Mouse (Mus musculus): ENCODE data around the gene Paqr7. TPM values are rescaled to one million over a fixed set of nuclear protein-coding genes. Genes with fewer than 3 reads are reported as not detected.
A peak's percentile ranks its signal among the peaks of the same experiment; 100 is the strongest.

Gene Paqr7
- polyA plus RNA-seq, 1 experiment from 2014 or later = 4.1 TPM

DNA sequence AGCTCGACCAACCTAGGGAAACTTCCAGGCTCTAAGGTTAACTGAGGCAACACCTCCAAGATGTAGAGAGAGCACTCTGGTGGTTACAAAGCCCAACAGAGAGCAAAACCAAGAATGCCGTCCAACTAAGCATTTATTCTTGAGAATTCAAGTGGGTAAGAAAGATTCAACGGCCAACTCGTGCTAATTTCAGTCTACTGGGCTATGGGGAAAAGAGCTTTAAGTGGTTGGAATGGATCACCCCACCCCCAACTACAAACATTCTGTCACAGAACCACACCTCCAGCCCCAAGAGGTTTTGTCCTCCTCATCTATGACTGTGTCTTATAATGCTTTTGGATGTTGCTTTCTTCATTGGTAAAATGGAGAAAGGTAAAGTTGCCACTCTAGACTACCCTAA lies 36.4 kb downstream of the Paqr7 start:
- no peak overlapping the region; the same call in 1 of the 2 replicates for H3K4me2 ChIP-seq (replicated peaks)
- H3K36me3 ChIP-seq = peaks cover 40% of the 10 kb centered on the region
- no peak overlapping the region for H3K9ac ChIP-seq
- no peaks in the 10 kb centered on the region for H3K9me3 ChIP-seq
- no peak overlapping the region for H3K4me3 ChIP-seq
- peaks cover 30% of the 10 kb centered on the region for H3K4me1 ChIP-seq
- no peak overlapping the region for H3K27ac ChIP-seq
- no peak for ATAC-seq (ENCODE audit: low FRiP score, low read depth)
- no peaks in the 10 kb centered on the region for H3K27me3 ChIP-seq
- 85% methylated on average over 4 of the region's 4 CpGs for WGBS

DNA sequence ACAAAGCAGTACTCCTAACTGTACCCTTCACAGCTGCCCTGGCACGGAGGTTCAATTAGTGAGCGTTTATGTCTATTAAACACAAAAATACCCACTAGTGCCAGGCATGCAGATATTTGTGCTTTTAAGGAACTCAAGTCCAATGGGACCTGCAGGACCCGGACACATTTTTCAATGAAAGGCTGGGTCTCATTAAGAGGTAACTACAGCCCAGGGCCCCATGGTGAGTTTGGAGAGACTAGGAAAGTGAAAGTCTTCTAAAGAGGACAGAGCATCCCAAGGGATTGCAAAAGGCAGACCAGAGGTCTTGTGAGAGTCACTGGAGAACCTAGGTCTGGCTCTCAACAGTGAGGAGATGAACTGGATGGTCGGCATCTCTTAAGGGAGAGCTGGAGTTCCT lies 36.9 kb downstream of the Paqr7 start:
- peak overlapping the region; percentile 93 for H3K9ac ChIP-seq
- H3K4me3 ChIP-seq = peak overlapping the region; percentile 96

DNA sequence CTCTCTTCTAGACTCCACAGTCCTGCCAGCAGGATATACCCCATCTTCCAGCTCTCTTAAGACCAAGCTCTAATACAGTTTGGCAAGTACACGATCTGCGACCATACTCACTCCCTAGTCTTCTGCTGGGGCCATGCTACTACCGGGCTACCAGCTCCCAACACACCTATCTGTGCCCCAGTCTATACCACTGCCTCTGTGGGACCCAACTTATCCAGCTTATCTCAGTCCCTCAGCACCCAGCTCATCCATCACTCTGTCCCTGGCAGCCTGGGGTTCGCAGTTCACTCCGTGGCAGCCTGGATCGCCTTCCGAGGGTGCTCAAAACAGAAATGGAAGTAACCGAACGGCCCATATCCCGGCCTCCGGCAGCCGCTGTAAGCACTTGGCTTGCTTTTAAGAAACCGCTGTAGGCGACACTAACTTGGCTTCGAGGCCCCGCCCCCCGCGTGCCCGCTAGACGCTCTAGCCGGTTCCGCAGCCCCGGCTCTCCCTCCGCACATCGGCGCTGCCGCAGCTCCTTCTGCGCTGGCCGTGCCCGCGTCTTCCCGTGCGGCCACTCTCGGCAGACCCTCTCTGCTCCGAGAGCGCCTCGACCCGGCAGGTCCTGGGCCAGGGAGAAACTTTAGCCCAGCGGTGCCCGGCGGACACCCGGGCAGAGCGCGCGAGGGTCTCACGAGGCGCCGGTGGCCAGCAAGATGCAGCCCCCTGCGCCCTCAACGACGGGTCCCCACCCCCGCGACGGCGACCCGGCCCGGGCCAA lies 37.8 kb downstream of the Paqr7 start:
- Histone ChIP-seq H3K4me1 (peaks cover 30% of the 10 kb centered on the region), H3K4me2 (replicated peaks) (peak overlapping the region; percentile 98), H3K4me3 (peak overlapping the region; percentile 96), H3K36me3 (peaks cover 40% of the 10 kb centered on the region), H3K27me3 (no peaks in the 10 kb centered on the region), H3K9me3 (no peaks in the 10 kb centered on the region), H3K9ac (peak overlapping the region; percentile 93), H3K27ac (peak overlapping the region; percentile 81)
- WGBS = under 1% methylated on average over 57 of the region's 57 CpGs
- no peak for ATAC-seq (ENCODE audit: low FRiP score, low read depth)

More for the DNA sequence above, 36.9 kb downstream of the Paqr7 start:
- Histone ChIP-seq H3K27ac (no peak overlapping the region), H3K4me1 (peaks cover 30% of the 10 kb centered on the region), H3K4me2 (replicated peaks) (peak overlapping the region; percentile 98), H3K9me3 (no peaks in the 10 kb centered on the region), H3K36me3 (peaks cover 40% of the 10 kb centered on the region), H3K27me3 (no peaks in the 10 kb centered on the region)
- WGBS = 72% methylated on average over 4 of the region's 4 CpGs
- ATAC-seq (ENCODE audit: low FRiP score, low read depth) = no peak

DNA sequence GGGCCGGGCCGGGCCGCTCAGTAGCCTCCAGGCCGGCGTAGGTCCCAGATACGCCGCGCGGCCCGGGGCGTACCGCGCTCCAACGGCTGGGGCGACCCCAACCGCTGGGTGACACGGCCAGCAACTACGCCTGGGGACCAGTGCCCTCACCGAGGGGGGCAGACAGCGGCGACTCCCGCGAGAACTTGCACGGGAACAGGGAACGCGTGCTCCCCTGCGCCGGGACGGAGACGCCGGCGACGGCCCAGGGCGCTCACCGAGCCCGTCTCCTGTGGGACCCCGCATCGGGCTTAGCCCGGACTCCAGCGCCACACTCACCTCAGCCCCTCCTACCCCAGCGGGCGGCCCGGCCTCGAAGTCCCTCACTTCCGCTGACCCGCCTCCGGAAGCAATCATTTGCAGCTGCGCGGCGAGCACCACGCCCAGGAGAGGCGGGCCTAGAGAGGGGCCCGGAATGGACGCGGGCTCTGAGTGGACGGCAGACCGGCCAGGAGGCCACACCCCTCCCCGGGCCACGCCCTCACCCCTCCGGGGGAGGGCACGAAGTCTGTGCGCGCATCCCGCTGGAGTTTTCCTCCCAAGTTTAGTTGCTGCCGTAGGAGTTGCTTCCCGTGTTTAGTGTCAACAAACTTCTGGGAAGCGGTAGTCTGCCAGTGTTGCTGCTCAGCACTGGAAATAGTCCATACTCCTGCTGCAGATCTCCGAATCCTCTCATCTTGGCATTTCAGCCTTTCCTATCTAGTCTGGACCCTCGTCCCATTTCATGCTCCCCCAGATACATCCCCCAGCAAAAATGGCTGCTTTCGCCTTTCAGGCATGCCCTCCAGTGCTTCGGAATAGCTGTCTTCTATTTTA lies 38.7 kb downstream of the Paqr7 start, which contains the start of gene Mtfr1l:
Gene Mtfr1l, minus strand, starts transcription at position 456 of the 855 bp plus-strand sequence.
- Histone ChIP-seq H3K4me1 (peaks cover 30% of the 10 kb centered on the region), H3K9me3 (no peaks in the 10 kb centered on the region), H3K4me2 (replicated peaks) (peak within 1 kb of the TSS; percentile 98), H3K9ac (peak within 1 kb of the TSS; percentile 93), H3K27ac (peak within 1 kb of the TSS; percentile 81), H3K4me3 (peak within 1 kb of the TSS; percentile 96), H3K27me3 (no peaks in the 10 kb centered on the region), H3K36me3 (peaks cover 40% of the 10 kb centered on the region)
- ATAC-seq (ENCODE audit: low FRiP score, low read depth) = peak; percentile 99
- WGBS = under 1% methylated on average over 71 of the region's 71 CpGs

DNA sequence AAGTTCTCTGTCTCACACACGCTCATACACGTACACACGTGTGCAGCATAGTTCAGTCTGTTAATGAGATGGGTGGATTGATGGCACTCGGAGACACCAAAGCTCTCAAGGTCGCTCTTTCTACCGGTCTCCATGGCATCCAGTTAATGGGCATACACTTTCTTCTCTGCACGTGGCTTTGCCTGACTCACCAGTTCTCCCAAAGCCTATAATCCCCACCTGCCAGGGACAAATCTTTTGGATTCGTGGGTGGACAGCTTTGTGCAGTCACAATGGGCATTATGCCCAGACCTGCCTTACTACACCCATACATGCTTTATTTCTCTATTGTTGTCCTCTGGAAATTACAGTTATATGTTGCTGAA lies 39.3 kb downstream of the Paqr7 start:
- H3K4me2 ChIP-seq (replicated peaks) = peak overlapping the region; percentile 98
- no peaks in the 10 kb centered on the region for H3K9me3 ChIP-seq
- peaks cover 30% of the 10 kb centered on the region for H3K4me1 ChIP-seq
- 16% methylated on average over 8 of the region's 8 CpGs for WGBS
- peak overlapping the region; percentile 81; the same call in 1 of the 2 replicates for H3K27ac ChIP-seq
- no peaks in the 10 kb centered on the region for H3K27me3 ChIP-seq
- H3K36me3 ChIP-seq = peaks cover 40% of the 10 kb centered on the region
- ATAC-seq (ENCODE audit: low FRiP score, low read depth) = no peak
- H3K9ac ChIP-seq = peak overlapping the region; percentile 66
- peak overlapping the region; percentile 96 for H3K4me3 ChIP-seq

DNA sequence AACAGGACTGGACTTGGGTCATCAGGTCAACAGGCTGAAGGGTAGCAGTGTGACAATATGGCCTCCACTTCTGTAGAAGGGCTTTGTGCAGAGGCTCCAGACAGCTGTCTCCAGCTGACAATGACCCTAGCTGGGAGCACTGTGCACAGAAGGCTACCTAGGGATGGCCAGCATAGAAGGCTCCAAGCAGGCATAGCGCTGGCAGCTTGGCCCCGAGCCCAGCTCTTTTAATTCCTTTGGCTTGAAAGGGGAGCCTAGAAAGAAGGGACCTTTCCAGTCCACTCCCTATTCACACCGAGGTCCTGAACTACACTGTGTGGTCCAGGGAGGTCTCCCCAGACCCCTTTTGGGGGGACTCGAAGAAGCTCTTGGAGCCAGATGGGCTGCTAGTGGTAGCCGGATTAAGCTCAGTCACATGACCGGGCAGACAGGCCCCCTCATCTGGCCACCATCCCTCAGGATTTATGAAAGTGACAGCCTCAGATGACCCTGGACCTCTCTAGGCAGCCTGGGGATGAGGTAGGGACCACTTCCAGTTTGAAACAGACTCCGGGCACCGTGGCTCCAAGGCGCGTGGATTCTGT lies 42.6 kb downstream of the Paqr7 start:
- H3K27ac ChIP-seq = no peak overlapping the region
- H3K9ac ChIP-seq = no peak overlapping the region
- peaks cover 9% of the 10 kb centered on the region for H3K4me1 ChIP-seq
- 87% methylated on average over 10 of the region's 10 CpGs for WGBS
- peaks cover 58% of the 10 kb centered on the region for H3K36me3 ChIP-seq
- no peak for ATAC-seq (ENCODE audit: low FRiP score, low read depth)
- H3K27me3 ChIP-seq = no peaks in the 10 kb centered on the region
- H3K4me2 ChIP-seq (replicated peaks) = no peak overlapping the region
- no peak overlapping the region for H3K4me3 ChIP-seq
- no peaks in the 10 kb centered on the region for H3K9me3 ChIP-seq

DNA sequence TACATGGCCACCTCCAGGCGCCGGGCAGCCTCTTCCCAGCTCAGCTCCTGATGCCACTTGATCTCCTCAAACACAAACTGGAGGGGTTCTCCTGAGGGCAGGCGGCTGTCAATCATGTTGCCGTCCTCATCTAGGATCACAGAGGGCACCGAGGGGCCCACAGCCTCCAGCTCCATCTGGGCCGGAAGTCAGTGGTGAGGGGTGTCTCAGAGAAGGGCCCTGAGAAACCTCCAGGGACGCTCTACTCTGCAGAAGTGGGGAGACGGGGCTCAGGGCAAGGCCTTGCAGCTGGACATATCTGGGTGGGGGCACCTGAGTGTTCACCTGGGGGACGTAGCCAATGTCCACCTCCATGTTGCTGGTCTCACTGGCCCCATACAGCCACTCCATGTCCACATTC lies 46.2 kb downstream of the Paqr7 start:
- H3K9ac ChIP-seq = 0 out of 2 replicates have a peak overlapping the region, but pooled peaks have one; percentile 25
- no peaks in the 10 kb centered on the region for H3K27me3 ChIP-seq
- no peak overlapping the region for H3K4me3 ChIP-seq
- ATAC-seq (ENCODE audit: low FRiP score, low read depth) = no peak
- no peak overlapping the region for H3K27ac ChIP-seq
- no peak overlapping the region for H3K4me2 ChIP-seq (replicated peaks)
- 93% methylated on average over 9 of the region's 9 CpGs for WGBS
- peaks cover 7% of the 10 kb centered on the region for H3K4me1 ChIP-seq
- H3K9me3 ChIP-seq = no peaks in the 10 kb centered on the region
- H3K36me3 ChIP-seq = peaks cover 93% of the 10 kb centered on the region

DNA sequence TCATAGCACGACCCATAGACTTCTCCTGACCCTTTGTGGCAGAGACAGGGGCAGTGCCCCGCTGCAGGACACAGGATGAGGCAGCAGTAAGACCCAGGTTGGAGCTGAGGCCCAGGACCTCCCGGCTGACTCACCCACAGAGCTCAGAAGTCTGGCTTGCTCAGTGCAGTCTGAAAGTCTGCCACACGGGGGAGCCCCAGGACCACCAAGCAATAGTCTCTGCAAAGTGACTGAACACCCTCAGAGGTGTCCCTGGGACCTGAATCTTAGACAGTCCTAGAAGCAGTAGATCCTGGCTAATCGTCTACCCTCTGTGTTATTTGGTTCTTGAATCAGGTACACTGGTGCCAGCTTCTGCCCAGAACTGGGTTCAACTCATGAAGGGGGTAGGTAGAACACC lies 46.8 kb downstream of the Paqr7 start:
- H3K27me3 ChIP-seq = no peaks in the 10 kb centered on the region
- peaks cover 13% of the 10 kb centered on the region for H3K4me1 ChIP-seq
- WGBS = 7% methylated on average over 5 of the region's 5 CpGs
- H3K27ac ChIP-seq = 0 out of 2 replicates have a peak overlapping the region, but pooled peaks have one; percentile 22
- ATAC-seq (ENCODE audit: low FRiP score, low read depth) = peak; percentile 64
- no peak overlapping the region for H3K4me2 ChIP-seq (replicated peaks)
- H3K4me3 ChIP-seq = no peak overlapping the region
- peaks cover 94% of the 10 kb centered on the region for H3K36me3 ChIP-seq
- H3K9ac ChIP-seq = 0 out of 2 replicates have a peak overlapping the region, but pooled peaks have one; percentile 25
- H3K9me3 ChIP-seq = no peaks in the 10 kb centered on the region

DNA sequence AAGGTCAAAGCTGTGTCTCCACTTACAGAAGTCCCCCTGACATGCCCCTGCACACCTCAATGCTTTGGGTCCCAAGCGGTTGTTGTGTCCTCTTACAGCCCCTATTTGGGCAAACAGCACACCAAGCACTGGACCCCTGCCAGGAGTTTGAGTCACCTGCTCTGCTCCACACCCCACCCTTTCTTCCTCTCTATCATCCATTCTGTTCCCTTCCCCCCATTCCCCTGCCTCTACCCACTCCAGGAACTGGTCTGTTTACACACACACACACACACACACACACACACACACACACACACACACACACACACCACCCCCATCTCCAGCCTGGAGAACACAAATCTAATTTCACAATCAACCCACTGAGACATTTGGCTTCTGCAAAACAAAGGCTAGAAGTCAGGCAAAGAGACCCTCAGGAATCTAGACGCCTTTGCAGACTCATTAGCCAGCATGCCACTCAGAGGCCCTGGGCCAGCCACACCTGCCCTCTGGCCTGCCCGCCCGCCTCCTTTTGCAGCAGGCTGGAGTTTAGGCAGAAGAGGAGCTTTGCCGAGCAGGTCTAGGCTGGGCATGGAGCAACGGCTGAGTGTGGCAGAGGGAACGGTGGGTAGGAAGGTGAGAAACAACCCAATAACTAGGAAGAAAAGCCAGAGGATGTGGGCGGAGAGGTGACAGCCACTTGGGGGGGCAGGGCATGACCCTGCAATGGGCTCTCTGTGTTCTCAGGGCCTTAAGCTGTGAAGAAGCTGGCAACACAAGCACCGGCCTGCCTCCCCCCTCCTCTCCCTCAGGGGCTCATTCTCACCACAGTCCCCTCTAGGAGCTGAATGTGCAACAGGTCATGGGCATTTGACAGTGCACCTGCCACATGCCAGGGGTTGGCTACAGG lies 50.6 kb downstream of the Paqr7 start:
- Histone ChIP-seq H3K4me1 (peaks cover 29% of the 10 kb centered on the region), H3K4me3 (no peak overlapping the region), H3K9me3 (peaks cover 12% of the 10 kb centered on the region), H3K4me2 (replicated peaks) (no peak overlapping the region), H3K27ac (no peak overlapping the region), H3K27me3 (no peaks in the 10 kb centered on the region), H3K9ac (peak overlapping the region; percentile 35; the same call in 1 of the 2 replicates), H3K36me3 (peaks cover 85% of the 10 kb centered on the region)
- 59% methylated on average over 9 of the region's 9 CpGs for WGBS
- ATAC-seq (ENCODE audit: low FRiP score, low read depth) = no peak

DNA sequence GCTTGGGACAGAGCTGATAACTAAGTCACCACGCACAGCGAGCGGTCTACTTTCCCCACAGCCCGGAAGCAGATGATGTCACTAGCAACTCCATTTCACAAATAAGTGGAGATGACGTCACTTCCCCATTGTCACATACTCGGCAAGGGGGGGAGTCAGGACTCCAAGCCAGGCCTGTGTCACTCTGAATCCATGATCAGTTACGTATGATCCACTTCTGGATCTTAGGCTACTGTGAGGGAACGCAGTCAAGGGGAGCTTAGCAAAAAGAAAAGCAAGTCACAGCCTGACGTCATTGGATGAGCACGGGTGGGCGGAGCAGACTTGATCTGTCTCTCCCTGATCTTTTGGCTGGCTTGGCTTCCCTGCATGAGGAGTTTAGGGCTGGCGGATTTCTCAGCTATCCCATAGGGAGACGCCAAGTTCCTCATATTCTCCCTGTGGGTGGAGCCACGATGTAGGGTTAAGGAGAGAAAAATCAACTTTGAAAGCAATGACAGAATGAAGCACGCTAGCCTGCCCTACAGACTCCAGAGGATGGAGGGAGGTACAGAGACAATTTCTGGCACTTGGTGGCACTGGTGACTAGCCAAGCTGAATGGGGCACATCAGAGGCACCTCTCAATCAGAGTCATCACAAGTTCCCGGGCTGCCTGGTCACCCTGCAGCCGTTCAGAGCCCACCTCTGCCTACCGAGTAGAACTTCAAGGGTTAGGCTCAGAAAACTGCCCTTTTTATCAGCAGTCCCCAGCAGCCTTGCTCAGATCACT lies 51.9 kb downstream of the Paqr7 start:
- H3K27ac ChIP-seq = no peak overlapping the region
- no peaks in the 10 kb centered on the region for H3K27me3 ChIP-seq
- peak overlapping the region; percentile 35; the same call in 1 of the 2 replicates for H3K9ac ChIP-seq
- no peak overlapping the region for H3K4me3 ChIP-seq
- no peak overlapping the region for H3K4me2 ChIP-seq (replicated peaks)
- peaks cover 74% of the 10 kb centered on the region for H3K36me3 ChIP-seq
- H3K4me1 ChIP-seq = peaks cover 34% of the 10 kb centered on the region
- WGBS = 71% methylated on average over 18 of the region's 18 CpGs
- ATAC-seq (ENCODE audit: low FRiP score, low read depth) = no peak
- peaks cover 12% of the 10 kb centered on the region for H3K9me3 ChIP-seq

Measured in limb, embryonic 13.5 days (tissue).